Mouse (Mus musculus) limb, embryonic 11.5 days (tissue): ENCODE results near the gene Dab2ip. TPM values are rescaled to one million over a fixed set of nuclear protein-coding genes. Genes with fewer than 3 reads are reported as not detected.

ENCODE experiments used
- ATAC-seq: fragments of 200-750 bp; cut with Nextera tagmentation; 2 replicates; pipeline ENCODE4 v1.8.0; 2017; ENCODE audit warnings: low read depth; ENCODE audit not compliant: insufficient number of reproducible peaks, low FRiP score, low TSS enrichment
- DNase-seq: peaks from one replicate; pipeline ENCODE4 v3.0.0-alpha.2; 2015; ENCODE audit warnings: low spot score
- H3K27ac ChIP-seq: fragments of 300-500 bp; sonication (generic); replicated peaks from 2 replicates; pipeline ENCODE4 v1.5.1; 2014; ENCODE audit warnings: low read depth, mild to moderate bottlenecking, low read length
- H3K27me3 ChIP-seq: fragments of 300-500 bp; sonication (generic); 2 replicates; pipeline ENCODE4 v1.6.1; 2014; ENCODE audit warnings: mild to moderate bottlenecking, low read length, mixed read lengths; ENCODE audit not compliant: control insufficient read depth, insufficient read depth
- H3K36me3 ChIP-seq: fragments of 300-500 bp; sonication (generic); 2 replicates; pipeline ENCODE4 v1.6.1; 2014; ENCODE audit warnings: mild to moderate bottlenecking, low read length, moderate library complexity, mixed read lengths; ENCODE audit not compliant: control insufficient read depth, insufficient read depth
- H3K4me1 ChIP-seq: fragments of 300-500 bp; sonication (generic); 2 replicates; pipeline ENCODE4 v1.6.1; 2014; ENCODE audit warnings: low read length, mixed read lengths; ENCODE audit not compliant: control insufficient read depth, insufficient read depth
- H3K4me2 ChIP-seq: fragments of 300-500 bp; sonication (generic); 2 replicates; pipeline ENCODE4 v1.6.1; 2014; ENCODE audit warnings: low read depth, mild to moderate bottlenecking, moderate library complexity; ENCODE audit not compliant: severe bottlenecking
- H3K4me3 ChIP-seq: fragments of 300-500 bp; sonication (generic); 2 replicates; pipeline ENCODE4 v1.5.1; 2014; ENCODE audit warnings: low read depth, low read length
- H3K9ac ChIP-seq: fragments of 300-500 bp; sonication (generic); 2 replicates; pipeline ENCODE4 v1.6.1; 2014; ENCODE audit warnings: mild to moderate bottlenecking, low read length
- H3K9me3 ChIP-seq: fragments of 300-500 bp; sonication (generic); 2 replicates; pipeline ENCODE4 v1.6.1; 2016; ENCODE audit warnings: low read length; ENCODE audit not compliant: control insufficient read depth
- WGBS: fragments of 180-500 bp; shearing (Covaris S2); extraction: QIAGEN DNeasy Blood & Tissue Kit; methylation state at CpG from one replicate; pipeline ENCODE4 v1.1.7; 2014; 5-methylcytosine and 5-hydroxymethylcytosine counted together
- polyA plus RNA-seq: library from polyadenylated mRNA; unstranded; fragments of >200 nt; fragmentation: Nextera tagmentation; extraction: Ambion mirVana; gene quantifications from 2 replicates; pipeline ENCODE4 v1.2.1, GENCODE M21; 2014

Dab2ip gene
- polyA plus RNA-seq, 1 experiment from 2014 or later, result 53.9 TPM

DNA sequence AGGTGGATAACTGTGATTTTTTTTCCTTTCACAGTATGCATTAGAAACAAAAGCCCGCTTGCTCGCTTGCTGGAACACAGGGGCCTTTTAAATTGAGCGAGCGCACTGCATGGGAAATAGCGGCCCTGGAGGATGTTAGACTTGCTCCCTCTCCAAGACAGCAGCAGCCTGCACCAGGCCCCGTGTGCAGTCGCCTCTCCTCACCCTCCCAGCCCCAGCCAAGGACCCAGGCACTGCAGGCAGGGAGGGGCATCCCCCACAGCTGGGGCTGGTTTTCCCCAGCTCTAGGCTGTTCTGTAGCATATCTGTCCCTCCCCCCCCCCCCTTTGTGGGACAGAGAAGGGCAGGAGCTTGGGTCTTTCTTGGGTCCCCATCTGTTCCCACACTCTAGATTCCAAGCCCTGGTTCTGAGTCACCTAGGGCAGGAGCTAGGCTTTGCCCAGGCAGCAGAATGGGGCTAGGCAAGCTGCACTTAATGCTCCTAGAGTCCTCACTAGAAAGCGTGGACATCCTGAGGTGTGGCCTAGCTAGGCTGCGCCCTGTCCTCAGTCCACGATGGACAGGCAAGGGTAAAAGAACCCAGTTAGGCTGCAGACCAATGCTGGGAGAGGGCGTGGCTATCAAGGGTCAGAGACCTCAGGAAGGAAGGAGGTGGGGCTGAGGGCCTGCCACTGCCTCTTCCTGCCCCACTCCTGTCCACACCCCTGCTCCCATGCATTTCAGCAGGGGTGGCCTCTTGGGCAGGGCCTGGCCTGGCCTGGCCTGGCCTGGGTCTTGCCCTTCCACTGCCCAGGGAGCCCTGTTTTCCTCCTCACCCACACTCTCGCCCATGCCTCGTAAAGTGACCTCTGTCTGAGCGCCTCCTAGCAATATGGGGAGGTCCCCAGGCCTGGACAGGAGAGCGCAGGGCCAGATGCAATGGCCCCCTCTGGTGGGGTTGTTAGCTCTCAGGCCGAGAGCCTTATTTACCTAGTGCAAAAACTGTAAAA, 171.3 kb downstream of the Dab2ip start:
- 39% methylated on average over 16 of the region's 16 CpGs for WGBS
- Histone ChIP-seq H3K27me3 (no peaks in the 10 kb centered on the region), H3K9ac (no peak overlapping the region), H3K4me1 (peaks cover 2% of the 10 kb centered on the region; the same call in 1 of the 2 replicates), H3K27ac (0 out of 2 replicates have a peak overlapping the region, but pooled peaks have one; percentile 23), H3K9me3 (no peaks in the 10 kb centered on the region), H3K4me2 (no peak overlapping the region), H3K4me3 (no peak overlapping the region), H3K36me3 (peaks cover 12% of the 10 kb centered on the region; the same call in 1 of the 2 replicates)
- ATAC-seq (peak; percentile 58; the same call in 1 of the 2 replicates), DNase-seq (peak; percentile 53)

DNA sequence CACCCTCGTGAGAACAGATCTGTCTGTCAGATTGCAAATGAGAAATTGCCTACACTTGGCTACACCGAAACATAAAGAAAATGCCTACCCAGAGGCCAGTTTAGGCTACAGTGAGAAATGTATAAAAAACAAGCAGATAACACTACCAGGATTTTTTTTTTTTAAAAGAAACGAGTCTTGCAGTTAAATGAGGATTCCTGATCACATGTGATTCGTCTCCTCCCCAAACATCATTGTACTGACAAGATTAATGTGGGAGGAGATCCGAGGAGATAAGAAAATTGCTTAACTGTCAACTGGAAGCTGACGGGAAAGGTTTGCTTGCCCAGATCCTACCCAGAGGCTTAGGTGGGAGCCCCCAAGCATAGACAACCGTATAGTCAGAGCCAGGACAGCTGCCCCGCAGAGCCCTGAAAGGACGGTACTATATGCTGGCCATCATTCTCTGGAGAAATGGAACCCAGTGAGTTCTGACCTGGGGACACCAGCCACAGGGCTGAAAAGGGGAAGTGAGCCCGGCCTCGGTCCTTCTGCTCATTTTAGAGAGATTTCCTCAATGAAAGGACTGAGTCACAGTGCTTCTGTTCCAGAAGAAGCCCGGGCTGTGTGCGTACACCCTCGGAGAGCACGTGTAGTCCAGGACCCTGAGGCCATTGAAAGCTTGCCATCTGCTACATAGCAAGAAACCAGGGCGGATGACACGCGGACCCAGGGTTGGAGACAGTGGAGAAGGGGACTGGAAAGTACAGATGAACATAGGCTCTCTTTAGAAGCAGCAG, 173.8 kb downstream of the Dab2ip start:
- Histone ChIP-seq H3K27ac (no peak overlapping the region), H3K4me1 (peaks cover 2% of the 10 kb centered on the region; the same call in 1 of the 2 replicates), H3K27me3 (no peaks in the 10 kb centered on the region), H3K4me2 (no peak overlapping the region), H3K9me3 (no peaks in the 10 kb centered on the region), H3K9ac (no peak overlapping the region), H3K4me3 (no peak overlapping the region), H3K36me3 (peaks cover 9% of the 10 kb centered on the region; the same call in 1 of the 2 replicates)
- DNase-seq, result no peak
- WGBS, result 75% methylated on average over 18 of the region's 18 CpGs
- no peak for ATAC-seq

DNA sequence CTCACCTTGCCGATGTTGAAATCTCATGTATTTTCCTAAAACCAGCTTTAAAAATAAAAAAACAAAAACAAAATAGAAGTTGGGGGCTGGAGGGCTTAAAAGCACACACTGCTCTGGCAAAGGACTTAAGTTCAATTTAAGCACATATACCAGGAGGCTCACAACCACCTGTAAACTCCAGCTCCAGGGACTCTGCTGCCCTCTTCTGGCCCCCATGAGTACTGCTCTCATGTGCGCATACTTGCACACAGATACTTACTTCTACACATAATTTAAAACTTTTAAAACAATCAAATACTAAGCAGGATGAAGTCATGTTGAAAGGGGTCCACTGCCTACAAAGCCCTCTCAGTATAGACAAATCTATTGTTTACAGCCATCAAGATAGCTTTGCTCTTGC, 176.9 kb downstream of the Dab2ip start:
- H3K27ac ChIP-seq, result no peak overlapping the region
- no peak for ATAC-seq
- no peak for DNase-seq
- no peaks in the 10 kb centered on the region for H3K27me3 ChIP-seq
- no peaks in the 10 kb centered on the region for H3K9me3 ChIP-seq
- no peak overlapping the region for H3K4me2 ChIP-seq
- no peak overlapping the region for H3K4me3 ChIP-seq
- 95% methylated on average over 2 of the region's 2 CpGs for WGBS
- no peaks in the 10 kb centered on the region for H3K36me3 ChIP-seq
- H3K4me1 ChIP-seq, result peaks cover 17% of the 10 kb centered on the region
- H3K9ac ChIP-seq, result no peak overlapping the region

DNA sequence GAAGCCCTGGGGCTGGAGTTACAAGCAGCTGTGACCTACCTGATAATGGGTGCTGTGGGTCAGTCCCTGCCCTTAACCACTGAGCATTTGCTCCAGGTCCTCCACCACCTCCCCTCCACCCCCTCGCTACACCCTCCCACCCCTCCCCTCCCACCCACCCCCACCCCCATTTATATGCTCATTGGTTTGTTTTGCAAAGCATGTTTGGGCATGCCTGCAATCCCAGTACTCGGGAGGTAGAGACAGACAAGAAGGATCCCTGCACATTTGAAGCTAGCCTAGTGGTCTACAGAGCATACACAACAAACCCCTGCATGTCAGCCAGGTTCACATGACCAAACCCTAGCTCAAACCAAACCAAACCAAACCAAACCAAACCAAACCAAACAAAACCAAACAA, 178.0 kb downstream of the Dab2ip start:
- DNase-seq (no peak), ATAC-seq (no peak)
- Histone ChIP-seq H3K4me1 (peaks cover 19% of the 10 kb centered on the region), H3K9ac (no peak overlapping the region), H3K4me2 (no peak overlapping the region), H3K36me3 (no peaks in the 10 kb centered on the region), H3K27me3 (no peaks in the 10 kb centered on the region), H3K4me3 (no peak overlapping the region), H3K27ac (no peak overlapping the region), H3K9me3 (no peaks in the 10 kb centered on the region)
- 81% methylated on average over 2 of the region's 2 CpGs for WGBS

DNA sequence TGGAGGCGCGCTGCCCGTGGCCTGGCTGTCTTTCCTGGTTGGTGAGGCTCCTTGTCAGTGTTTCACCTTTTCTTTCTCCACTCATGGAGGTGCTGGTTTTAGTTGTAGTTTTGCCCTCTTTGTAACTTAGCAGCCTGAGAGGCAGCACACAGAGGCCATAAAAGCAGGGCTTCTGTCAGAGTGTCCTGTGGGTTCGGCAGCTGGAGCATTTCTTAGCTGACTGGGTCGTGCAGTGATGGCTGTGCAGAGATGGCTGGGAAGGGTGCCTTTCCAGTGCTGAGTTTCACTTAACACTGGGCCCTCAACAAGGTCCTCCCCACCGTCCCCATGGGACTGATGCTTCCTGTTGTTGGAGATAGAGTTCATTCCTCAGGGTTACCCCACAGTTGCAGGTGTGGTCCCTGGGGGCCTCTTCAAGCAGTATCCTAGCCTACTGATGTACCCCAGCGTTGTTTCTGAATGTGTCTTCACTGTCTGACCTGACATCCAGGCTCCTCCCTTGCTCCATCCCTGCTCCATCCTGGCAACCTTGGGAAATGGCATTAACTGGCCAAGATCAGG, 179.5 kb downstream of the Dab2ip start:
- H3K27ac ChIP-seq, result no peak overlapping the region
- H3K4me3 ChIP-seq, result no peak overlapping the region
- H3K27me3 ChIP-seq, result no peaks in the 10 kb centered on the region
- no peak overlapping the region for H3K4me2 ChIP-seq
- H3K9me3 ChIP-seq, result no peaks in the 10 kb centered on the region
- DNase-seq, result no peak
- WGBS, result 72% methylated on average over 7 of the region's 7 CpGs
- H3K4me1 ChIP-seq, result peaks cover 19% of the 10 kb centered on the region
- no peaks in the 10 kb centered on the region for H3K36me3 ChIP-seq
- H3K9ac ChIP-seq, result no peak overlapping the region
- ATAC-seq, result no peak

DNA sequence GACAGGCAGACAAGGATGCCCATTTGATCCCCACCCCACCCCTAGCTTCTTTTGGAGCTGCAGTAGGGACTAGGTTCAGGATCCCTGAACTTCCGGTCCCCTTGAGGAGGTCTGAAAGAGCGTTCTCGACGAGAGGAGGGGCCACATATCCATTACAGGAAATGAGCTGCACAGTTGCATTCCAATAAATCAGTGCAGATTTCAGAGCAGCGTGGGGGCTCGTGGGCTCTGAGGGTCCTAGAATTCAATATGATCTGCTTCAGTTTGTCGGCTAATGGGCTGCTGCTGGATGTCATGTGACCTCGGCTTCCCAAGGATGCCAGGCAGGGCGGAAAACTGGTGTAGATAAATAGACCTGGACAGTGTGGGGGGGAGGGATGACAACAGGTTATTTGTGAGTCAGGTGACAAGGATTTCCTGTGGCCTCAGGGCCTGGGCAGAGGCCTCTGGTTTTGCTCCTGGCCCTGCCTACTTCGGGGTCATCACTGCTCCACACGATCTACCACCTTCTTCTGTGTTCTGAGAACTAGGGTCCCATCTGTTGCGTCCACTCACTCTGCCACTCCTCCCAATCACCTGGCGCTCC, 181.7 kb downstream of the Dab2ip start:
- 30% methylated on average over 13 of the region's 13 CpGs for WGBS
- no peaks in the 10 kb centered on the region for H3K27me3 ChIP-seq
- no peaks in the 10 kb centered on the region for H3K9me3 ChIP-seq
- H3K36me3 ChIP-seq, result no peaks in the 10 kb centered on the region
- H3K27ac ChIP-seq, result peak overlapping the region; percentile 59; the same call in 1 of the 2 replicates
- DNase-seq (peak; percentile 45), ATAC-seq (peak; percentile 55; the same call in 1 of the 2 replicates)
- no peak overlapping the region for H3K4me3 ChIP-seq
- 0 out of 2 replicates have a peak overlapping the region, but pooled peaks have one; percentile 10 for H3K4me2 ChIP-seq
- peaks cover 19% of the 10 kb centered on the region for H3K4me1 ChIP-seq
- no peak overlapping the region; the same call in 1 of the 2 replicates for H3K9ac ChIP-seq

DNA sequence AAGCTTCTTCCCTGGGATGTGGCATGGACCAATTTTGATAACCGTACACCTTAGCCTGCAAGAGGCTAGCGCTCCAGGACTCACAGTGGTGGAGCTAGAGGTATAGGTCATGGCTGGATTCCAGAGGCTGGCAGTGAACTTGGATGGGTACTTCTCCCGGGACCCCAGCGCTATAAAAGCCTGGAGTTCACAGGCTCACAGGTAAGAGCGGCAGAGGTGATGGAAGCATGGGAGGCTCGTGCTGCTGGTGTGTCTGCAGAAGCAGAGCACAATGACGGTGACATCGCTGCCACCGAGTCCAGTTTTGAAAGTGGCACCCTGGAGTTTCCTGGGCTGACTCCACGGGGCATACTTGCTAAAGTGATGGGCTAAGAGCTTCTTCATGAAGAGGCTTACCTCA, 187.8 kb downstream of the Dab2ip start:
- DNase-seq (no peak), ATAC-seq (no peak)
- peaks cover 7% of the 10 kb centered on the region for H3K4me1 ChIP-seq
- H3K9ac ChIP-seq, result no peak overlapping the region
- no peaks in the 10 kb centered on the region for H3K36me3 ChIP-seq
- WGBS, result 87% methylated on average over 10 of the region's 10 CpGs
- no peaks in the 10 kb centered on the region for H3K9me3 ChIP-seq
- H3K27me3 ChIP-seq, result no peaks in the 10 kb centered on the region
- no peak overlapping the region for H3K4me2 ChIP-seq
- H3K27ac ChIP-seq, result no peak overlapping the region
- H3K4me3 ChIP-seq, result no peak overlapping the region

DNA sequence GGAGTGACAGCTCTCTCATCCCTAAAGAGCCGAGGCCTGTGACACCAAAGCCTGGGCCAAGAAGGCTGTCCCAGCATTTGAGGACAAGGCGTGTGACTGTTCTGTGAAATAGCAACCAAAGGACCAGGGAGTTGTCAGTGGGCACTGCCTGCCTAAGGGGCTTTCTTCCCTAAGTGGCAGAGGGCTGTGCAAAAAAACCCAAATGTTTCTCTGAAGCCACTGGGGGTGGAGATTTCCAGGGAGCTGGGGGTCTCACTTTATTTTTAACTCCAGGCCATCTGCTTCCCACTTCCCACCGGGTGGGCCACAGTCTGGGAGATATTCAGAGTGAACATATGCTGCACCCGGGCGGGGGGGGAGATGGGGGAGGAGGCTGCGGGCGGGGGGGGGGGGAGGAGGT, 188.6 kb downstream of the Dab2ip start:
- no peak for ATAC-seq
- no peak overlapping the region for H3K9ac ChIP-seq
- H3K4me2 ChIP-seq, result no peak overlapping the region
- no peak overlapping the region for H3K27ac ChIP-seq
- H3K4me1 ChIP-seq, result peaks cover 7% of the 10 kb centered on the region
- no peak overlapping the region for H3K4me3 ChIP-seq
- no peaks in the 10 kb centered on the region for H3K27me3 ChIP-seq
- no peak for DNase-seq
- no peaks in the 10 kb centered on the region for H3K36me3 ChIP-seq
- no peaks in the 10 kb centered on the region for H3K9me3 ChIP-seq
- WGBS, result 34% methylated on average over 6 of the region's 7 CpGs
